Mouse (Mus musculus): ENCODE measurements at regions not wholly inside any gene's neighbourhood (a gene's known extent, or its start where the extent isn't known, plus 50 kb on each side); places are given as distances from the start of the nearest gene placed in this dataset.

GRCm38 (mm10) chr12:9158751-9159150 is 129.0 kb downstream of the Ttc32 start:
- no peak for TF ChIP-seq POLR2A (IDR thresholded peaks at IDR 0.05; ENCODE audit: insufficient read length, low read depth)
- no peak for TF ChIP-seq TCF3 (IDR thresholded peaks at IDR 0.05; ENCODE audit: insufficient read length, low read depth)
- no peak for TF ChIP-seq CEBPB (IDR thresholded peaks at IDR 0.05; ENCODE audit: insufficient read depth, poor library complexity, severe bottlenecking)
